Mouse (Mus musculus) heart, postnatal 25 days (tissue): ENCODE results near the gene Abcb5. TPM values are rescaled to one million over a fixed set of nuclear protein-coding genes. Genes with fewer than 3 reads are reported as not detected.

Experiments used
- DNase-seq: peaks from one replicate; pipeline ENCODE4 v3.0.0; 2022; ENCODE audit warnings: low spot score
- intact Hi-C: fragments of 180-260 bp; cut with DNase I; formaldehyde crosslinking; loops from one replicate; pipeline ENCODE4 v1.15.1; 2025
- total RNA-seq, 2 experiments: library from RNA; stranded (reverse); gene quantifications; 2 replicates each; pipeline ENCODE4 v1.2.3; 2021

Gene Abcb5
- total RNA-seq, 2 experiments from 2014 or later, result not detected

GRCm38 (mm10) chr12:118849203-118849861, 116.9 kb downstream of the Abcb5 start:
- intact Hi-C loops, result no loop called here
- DNase-seq, result no peak

GRCm38 (mm10) chr12:118848496-118849202, 117.6 kb downstream of the Abcb5 start:
- DNase-seq, result no peak
- intact Hi-C loops, result no loop called here

DNA sequence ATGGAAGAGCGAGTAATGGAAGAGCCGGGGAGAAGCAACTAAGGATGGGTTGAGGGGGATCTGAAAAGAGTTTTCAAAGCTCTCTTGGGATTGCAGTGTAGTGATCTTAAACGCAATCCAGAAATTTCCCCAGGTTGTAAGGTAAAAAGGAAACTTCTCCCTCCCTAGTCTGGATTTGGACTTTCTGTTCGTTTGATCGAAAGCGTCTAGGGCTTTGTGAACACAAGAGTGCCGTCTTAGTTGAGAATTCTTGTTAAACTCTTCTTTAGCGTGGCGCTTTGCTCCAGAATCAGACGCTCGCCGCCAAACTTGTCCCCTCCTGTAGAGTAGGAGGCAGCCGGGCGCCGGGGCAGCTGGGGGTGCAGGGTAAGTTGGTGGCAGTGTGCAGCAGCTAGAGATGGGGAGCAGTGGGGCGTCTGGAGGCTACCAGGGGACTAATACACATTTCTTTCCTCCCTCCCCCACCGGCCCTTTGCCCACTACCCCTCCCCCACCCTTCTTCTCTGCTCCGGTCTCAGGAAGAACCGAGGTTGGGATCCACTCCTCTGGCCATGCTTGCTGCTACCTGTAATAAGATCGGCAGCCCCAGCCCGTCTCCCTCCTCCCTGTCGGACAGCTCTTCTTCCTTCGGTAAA, 118.2 kb downstream of the Abcb5 start:
- no peak for DNase-seq
- intact Hi-C loops, result no loop called here

GRCm38 (mm10) chr12:118847381-118847780, 118.8 kb downstream of the Abcb5 start:
- intact Hi-C loops, result no loop called here
- DNase-seq, result no peak

DNA sequence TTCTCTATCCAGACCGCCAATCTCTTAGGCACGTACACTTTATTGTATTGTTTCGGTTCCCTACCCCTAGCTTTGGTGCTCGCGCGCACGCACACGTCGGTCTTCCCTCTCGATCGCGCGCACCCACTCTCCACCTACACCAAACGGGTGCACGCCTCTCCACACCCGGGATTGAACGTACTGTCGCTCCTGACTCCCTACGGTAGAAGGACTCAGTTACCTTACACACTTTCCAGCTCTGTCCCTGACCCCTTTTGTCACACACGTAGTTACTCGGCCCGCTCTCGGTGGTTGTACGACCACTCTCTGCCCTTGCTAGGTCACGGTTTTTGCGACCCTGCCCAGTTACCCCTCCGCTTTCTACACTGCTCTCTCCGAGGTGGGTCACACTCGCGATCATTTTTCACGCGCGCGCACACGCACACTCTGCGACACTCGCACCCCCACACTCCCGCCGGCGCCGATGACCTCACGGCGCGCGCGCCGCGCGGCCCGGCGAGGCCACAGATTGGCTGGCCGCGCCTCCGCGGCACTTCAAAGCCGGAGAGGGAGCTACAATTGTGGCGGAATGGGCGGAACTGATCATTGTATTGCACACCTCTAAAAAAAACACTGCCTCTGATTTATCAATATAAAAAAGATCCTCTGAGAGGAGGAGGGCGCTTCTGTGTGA, 119.4 kb downstream of the Abcb5 start:
- intact Hi-C loops, result no loop called here
- no peak for DNase-seq

GRCm38 (mm10) chr12:118846221-118846620, 120.0 kb downstream of the Abcb5 start, which contains the start of gene Sp8:
Sp8 (plus strand) TSS chr12:118846329.
- intact Hi-C loops, result no loop called here
- no peak for DNase-seq

DNA sequence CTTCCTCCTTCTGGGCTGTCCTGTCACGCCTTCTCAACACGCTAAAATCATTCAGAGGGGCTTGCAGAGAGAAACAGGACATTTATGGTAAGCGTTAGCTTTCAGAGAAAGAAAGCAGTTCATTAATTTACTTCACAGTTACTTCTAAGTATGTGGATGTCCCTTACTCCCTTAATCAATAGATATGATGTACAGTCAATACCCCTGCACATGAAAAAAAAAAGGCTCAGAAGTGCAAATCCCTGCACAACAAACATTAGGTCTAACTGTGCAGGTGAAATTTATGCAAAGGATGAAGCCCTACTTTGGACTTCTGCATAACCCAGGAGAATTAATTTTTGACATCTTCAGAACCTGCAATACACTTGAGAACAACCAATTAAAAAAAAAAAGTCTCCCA, 120.9 kb downstream of the Abcb5 start:
- intact Hi-C loops, result no loop called here
- DNase-seq, result no peak

DNA sequence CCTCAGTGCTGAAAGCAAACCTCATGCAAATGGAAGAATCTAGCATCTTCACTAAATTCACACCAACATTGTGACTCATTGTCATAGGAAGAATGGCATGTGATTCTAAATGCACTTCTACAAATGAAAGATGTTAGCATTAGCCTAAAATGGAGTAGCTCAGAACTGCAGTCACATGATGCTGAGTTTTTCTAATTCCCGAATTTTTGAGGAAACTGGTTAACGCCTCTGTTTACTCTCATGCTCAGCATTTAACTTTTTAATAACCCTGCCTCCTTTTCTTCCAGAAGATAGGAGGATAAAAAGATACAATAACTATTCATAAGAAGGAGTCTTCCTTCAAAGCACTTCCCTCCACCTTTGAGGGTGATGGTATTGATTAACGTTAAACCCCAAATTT, 121.4 kb downstream of the Abcb5 start:
- DNase-seq, result no peak
- intact Hi-C loops, result loop anchor here (5.0 kb wide), 1 partner anchor 543 kb away; the partner anchor contains the start of gene Sp4

DNA sequence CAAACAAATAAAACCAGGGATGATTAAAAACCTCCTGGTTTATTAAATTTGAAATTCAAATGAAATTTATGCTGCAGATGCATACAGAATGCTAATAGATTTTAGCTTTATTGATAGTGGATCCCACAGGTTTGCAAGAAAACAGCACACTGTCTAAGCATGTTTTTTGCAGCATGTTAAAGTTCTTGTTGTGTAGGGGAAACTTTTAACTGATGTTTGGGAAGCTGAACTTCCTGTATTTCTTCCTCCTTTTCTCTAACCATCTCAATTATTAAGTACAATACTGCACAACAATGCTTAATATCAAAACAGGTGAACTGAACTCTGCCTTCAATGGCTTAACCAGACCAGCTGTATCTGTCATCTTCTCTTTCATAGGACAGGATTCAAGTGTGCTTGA, 122.1 kb downstream of the Abcb5 start:
- intact Hi-C loops, result loop anchor here (5.0 kb wide), 1 partner anchor 542 kb away; the partner anchor contains the start of gene Sp4
- no peak for DNase-seq

DNA sequence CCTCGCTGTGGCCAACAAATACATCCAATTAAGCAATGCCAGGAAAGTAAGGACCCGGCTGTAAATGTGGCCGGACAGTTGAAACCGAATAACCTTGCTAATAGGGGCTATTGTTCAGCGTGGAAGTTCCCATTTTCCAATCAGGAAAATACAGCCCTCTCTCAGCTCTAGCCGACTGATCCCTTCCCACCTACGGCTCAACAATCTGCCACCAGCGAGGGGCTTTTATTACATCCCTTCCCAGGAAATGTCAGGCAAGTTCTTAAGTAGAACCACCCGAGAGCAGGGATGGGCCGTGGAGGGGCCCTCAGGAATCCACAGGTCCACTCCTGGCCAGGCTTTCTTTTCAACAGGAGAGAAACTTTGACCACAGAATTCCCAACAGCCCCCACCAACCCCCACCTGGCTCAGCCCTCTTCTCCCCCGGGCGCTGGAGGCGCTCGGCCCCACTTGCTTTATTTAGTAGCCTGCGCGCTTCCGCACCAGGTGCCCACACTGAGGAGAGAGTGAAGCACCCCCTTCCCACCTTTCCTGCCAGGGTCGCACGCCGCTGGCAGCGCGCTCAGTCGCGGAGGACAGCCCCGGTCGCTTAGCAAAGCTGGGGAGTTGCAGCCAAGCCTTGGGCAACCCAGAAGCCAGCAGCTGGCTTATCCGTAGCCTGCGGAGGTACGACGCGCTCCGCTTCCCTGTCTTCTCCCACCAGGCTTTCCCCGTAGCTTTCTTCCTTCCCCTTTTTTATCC, 123.4 kb downstream of the Abcb5 start:
- DNase-seq, result no peak
- intact Hi-C loops, result loop anchor here (5.0 kb wide), 1 partner anchor 541 kb away; the partner anchor contains the start of gene Sp4

DNA sequence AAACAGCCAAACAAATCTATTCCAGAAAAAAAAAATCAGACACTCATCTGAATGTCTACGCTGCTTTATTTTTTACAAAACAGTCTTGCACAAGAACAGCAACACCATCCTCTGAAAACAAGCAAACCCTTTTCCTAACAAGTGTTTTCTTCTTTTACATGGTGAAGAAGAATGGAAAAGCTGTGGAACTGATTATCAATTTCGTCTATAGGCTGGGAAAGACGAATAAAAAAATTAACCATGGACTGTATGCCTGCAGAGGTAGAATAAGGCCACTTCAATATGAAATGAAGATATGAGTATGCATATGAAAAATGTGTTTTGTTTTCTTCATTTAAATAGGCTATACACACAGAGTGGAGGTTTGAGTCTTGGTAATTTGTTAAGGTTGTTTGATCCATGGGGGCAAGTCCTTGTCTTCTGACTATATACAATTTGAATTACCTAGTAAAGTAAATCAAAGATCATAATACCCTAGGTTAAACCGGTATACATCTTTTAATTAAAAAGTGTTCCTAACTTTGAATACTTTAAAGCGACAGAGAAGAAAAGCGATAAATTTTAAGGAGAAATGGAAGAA, 124.2 kb downstream of the Abcb5 start:
- intact Hi-C loops, result loop anchor here (5.0 kb wide), 1 partner anchor 540 kb away; the partner anchor contains the start of gene Sp4

DNA sequence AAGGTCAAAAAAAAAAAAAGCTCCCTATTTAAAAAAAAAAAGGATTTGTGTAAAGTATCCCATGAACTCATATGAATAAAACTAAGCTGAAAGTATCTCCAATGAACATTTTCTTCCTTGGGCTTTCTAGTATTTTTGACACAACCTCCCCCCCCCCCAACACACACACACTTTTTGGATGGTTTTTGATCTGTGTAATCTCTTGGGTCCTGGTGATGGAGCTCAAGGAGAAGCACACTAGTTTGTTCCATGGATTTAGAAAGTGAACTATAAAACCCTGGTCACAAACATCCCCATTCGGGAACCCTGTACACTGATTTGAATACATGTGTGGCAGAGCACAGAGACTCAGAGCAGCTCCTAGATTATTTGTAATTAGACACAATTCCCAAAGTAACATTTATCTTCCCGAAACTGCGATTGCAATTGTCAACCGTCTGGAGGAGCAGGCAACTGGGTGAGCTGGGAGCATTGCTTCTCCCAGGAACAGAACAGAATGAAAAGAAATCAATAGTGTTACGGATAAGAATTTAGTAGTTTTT, 124.8 kb downstream of the Abcb5 start:
- no peak for DNase-seq
- intact Hi-C loops, result loop anchor here (5.0 kb wide), 1 partner anchor 539 kb away; the partner anchor contains the start of gene Sp4

More for the DNA sequence above, 124.2 kb downstream of the Abcb5 start:
- DNase-seq, result no peak

- no peak for DNase-seq
- intact Hi-C loops, result loop anchor here (5.0 kb wide), 1 partner anchor 539 kb away; the partner anchor contains the start of gene Sp4
These were observed 125.4 kb downstream of the Abcb5 start for GRCm38 (mm10) chr12:118840861-118841260.

DNA sequence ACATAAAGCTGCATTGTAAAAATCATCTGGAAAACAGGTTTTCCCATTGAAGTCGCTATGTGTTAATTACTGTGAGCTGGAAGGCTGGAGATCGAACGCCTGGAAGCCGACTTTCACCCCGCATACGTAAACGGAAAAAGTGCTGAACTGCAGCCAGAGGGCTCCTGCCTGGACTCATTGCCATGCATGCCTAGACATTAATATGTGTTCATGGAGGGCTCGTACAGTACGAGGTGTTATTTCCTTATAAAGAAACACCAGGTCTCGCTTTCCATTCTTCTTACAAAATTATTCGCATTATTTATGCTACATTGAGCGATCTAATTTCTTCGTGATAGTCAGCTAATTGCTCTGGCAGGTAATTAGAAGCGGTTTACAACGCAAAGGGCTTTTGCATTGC, 125.9 kb downstream of the Abcb5 start:
- intact Hi-C loops, result loop anchor here (5.0 kb wide), 1 partner anchor 538 kb away; the partner anchor contains the start of gene Sp4

DNA sequence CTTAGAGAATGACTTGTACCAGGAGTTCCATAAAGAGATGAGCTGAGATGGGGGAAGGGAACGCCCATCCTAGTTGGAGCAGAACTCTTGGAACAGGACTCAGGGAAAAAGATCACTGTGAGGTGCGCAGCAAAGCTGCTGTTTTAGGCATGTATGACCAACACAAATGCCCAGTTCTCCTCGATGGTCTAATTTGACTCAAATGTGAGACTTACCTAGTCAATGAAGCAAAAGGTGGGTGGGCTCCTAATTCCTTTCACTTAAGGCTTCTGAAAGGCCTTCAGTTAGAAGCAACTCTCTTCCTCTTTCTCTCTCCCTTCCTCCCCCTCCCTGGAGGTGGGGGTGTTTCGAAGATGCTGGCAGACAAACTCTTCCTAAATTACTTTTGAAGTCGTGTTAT, 126.8 kb downstream of the Abcb5 start:
- no peak for DNase-seq
- intact Hi-C loops, result no loop called here

More for the DNA sequence above, 125.9 kb downstream of the Abcb5 start:
- no peak for DNase-seq

- intact Hi-C loops, result no loop called here
- no peak for DNase-seq
These were observed 128.0 kb downstream of the Abcb5 start for GRCm38 (mm10) chr12:118838260-118838659.

- intact Hi-C loops, result no loop called here
- no peak for DNase-seq
These were observed 128.9 kb downstream of the Abcb5 start for GRCm38 (mm10) chr12:118837361-118837760.

DNA sequence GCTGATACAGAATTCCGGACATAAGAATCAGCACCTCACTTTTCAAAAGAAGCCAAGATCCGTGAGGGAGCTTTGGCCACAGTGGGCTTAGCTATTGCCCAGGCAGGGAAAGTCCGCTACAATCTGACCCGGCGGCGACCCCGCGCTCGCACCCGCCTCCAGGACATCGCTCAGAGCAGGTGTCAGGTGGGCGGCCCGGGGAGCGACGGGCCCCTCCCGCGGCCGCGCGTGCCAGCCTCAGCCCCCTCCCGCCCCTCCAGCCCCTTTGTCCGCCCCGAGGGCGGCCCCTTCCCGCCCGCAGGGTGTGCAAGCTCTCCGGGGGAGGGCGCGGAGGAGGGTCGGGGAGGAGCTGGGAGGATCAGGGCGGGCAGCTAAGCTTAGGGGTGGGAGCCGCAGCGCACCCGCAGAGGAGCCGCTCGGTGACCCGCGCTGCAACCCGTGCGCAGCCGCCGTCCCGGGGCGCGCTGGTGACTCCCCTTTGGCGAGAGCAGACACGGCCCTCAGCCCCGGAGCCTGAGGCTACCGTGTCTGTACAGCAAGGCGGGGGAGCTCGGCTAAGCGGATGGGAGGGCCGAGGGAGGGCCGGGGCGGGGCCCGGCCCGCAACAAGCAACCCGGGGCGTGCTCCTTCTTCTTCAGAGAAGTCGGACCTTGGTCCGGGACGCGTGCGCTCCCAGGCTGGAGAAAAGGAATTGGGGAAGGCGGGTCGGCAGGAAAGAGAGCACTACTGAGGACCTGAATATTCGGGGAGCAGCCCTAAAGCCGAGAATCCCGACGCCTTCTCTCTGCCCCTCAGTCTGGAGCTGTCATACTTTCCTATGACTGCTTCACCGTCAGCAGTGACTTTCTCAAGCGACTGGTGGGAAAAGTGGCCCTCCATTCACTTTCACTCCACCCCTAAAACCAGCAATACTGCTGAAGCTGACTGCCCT, 129.5 kb downstream of the Abcb5 start:
- no peak for DNase-seq
- intact Hi-C loops, result no loop called here
